In the genomic region with DNA sequence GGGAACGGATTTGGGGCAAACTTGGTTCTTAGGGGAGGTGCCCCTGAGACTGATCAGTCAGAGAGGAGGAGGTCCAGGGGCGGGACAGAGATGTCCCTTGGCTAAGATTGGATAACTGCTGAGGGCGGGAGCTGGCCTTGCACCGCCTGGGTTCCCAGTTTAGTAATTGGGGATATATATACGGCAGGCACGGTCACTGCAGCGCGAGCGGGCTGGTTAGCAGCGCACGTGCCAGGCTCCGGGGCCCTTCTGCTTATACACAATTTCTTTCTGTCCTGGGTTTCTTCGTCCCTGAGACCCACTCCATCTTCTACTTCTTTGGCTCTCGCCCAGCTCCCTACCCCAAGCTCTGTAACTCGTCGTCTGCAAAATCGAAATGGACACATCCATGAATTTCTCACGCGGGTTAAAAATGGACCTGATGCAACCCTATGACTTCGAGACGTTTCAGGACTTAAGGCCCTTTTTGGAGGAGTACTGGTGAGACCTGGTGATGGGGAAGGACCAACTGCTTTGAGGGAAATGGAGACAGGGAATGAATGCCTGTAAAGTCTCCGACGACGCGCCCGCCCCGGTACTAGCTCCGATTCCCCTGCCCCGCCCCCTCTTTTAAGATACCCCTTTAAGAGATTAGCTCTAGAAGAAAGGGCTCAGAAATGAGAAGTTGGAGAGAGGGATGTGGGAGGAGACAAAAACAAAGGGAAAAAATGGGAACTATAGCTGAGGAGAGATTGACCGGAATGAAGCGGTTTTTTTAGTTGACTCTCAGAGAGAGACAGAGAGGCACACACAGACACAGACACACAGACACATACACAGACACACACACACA, we compare ENCODE assay signal across 8 mouse cellular contexts. TPM values are rescaled to one million over a fixed set of nuclear protein-coding genes. Genes with fewer than 3 reads are reported as not detected.
DNase-seq lines count a peak whose midpoint lies in the region; ATAC-seq and TF ChIP-seq lines count a peak whose summit lies in the region.

A gene (plus strand): TSS at position 204 of the 832 bp plus-strand sequence.

- H3K4me1 ChIP-seq in forebrain, postnatal 0 days (ENCODE audit: insufficient read depth) = no peaks in the 10 kb centered on the region
- H3K4me1 ChIP-seq in hindbrain, embryonic 16.5 days (ENCODE audit: control insufficient read depth, insufficient read depth, low read depth, low read length) = peaks cover 21% of the 10 kb centered on the region
- H3K4me1 ChIP-seq in liver, embryonic 16.5 days (ENCODE audit: control insufficient read depth, low read depth, low read length) = peaks cover 19% of the 10 kb centered on the region
- peaks cover 20% of the 10 kb centered on the region for H3K4me1 ChIP-seq in thymus, adult 2 months (replicated peaks; ENCODE audit: control insufficient read depth, insufficient read depth, low read length)

- H3K36me3 ChIP-seq in forebrain, postnatal 0 days (ENCODE audit: insufficient read depth) = no peaks in the 10 kb centered on the region
- H3K36me3 ChIP-seq in hindbrain, embryonic 16.5 days (ENCODE audit: control insufficient read depth, insufficient read depth, low read length) = no peaks in the 10 kb centered on the region
- no peaks in the 10 kb centered on the region for H3K36me3 ChIP-seq in liver, embryonic 16.5 days (ENCODE audit: control insufficient read depth, insufficient read depth)
- no peaks in the 10 kb centered on the region for H3K36me3 ChIP-seq in thymus, adult 2 months (ENCODE audit: control insufficient read depth, insufficient read depth, low read length)

- H3K27ac ChIP-seq in forebrain, postnatal 0 days (ENCODE audit: low read depth, low read length) = no peak within 1 kb of the TSS
- H3K27ac ChIP-seq in hindbrain, embryonic 16.5 days (ENCODE audit: low read depth, low read length) = no peak within 1 kb of the TSS
- H3K27ac ChIP-seq in liver, embryonic 16.5 days (ENCODE audit: low read length) = no peak within 1 kb of the TSS
- no peak within 1 kb of the TSS for H3K27ac ChIP-seq in thymus, adult 2 months (ENCODE audit: control insufficient read depth, insufficient read depth, low read length)

- H3K4me2 ChIP-seq in forebrain, postnatal 0 days (ENCODE audit: low read depth) = peak within 1 kb of the TSS; percentile 38
- peak within 1 kb of the TSS; percentile 50 for H3K4me2 ChIP-seq in hindbrain, embryonic 16.5 days (ENCODE audit: low read length)
- H3K4me2 ChIP-seq in liver, embryonic 16.5 days (ENCODE audit: low read depth, low read length) = peak within 1 kb of the TSS; percentile 53

- H3K9me3 ChIP-seq in forebrain, postnatal 0 days (ENCODE audit: low read length) = no peaks in the 10 kb centered on the region
- H3K9me3 ChIP-seq in hindbrain, embryonic 16.5 days (ENCODE audit: control insufficient read depth, low read length) = no peaks in the 10 kb centered on the region
- no peaks in the 10 kb centered on the region for H3K9me3 ChIP-seq in liver, embryonic 16.5 days (replicated peaks; ENCODE audit: control insufficient read depth, low read length)

- peak within 1 kb of the TSS; percentile 31; the same call in 1 of the 2 replicates for H3K9ac ChIP-seq in forebrain, postnatal 0 days
- 0 out of 2 replicates have a peak within 1 kb of the TSS, but pooled peaks have one; percentile 13 for H3K9ac ChIP-seq in hindbrain, embryonic 16.5 days (ENCODE audit: low read depth, low read length)
- H3K9ac ChIP-seq in liver, embryonic 16.5 days (ENCODE audit: low read depth, low read length) = no peak within 1 kb of the TSS

- DNase-seq in urinary bladder, postnatal 14 days (ENCODE audit: low spot score) = peak; percentile 55
- no peak for DNase-seq in urinary bladder, adult 2 months (ENCODE audit: low spot score)
- no peak for DNase-seq in forebrain, postnatal 0 days
- DNase-seq in retina, postnatal 1 day = peak; percentile 65
- no peak for DNase-seq in thymus, adult 2 months
- no peak for DNase-seq in thymus, postnatal 14 days

- TF ChIP-seq POLR2A in thymus, adult 2 months (IDR thresholded peaks at IDR 0.05; ENCODE audit: control insufficient read depth, extremely low read depth, insufficient read depth, low read length, poor library complexity) = no peak

- peaks cover 47% of the 10 kb centered on the region for H3K27me3 ChIP-seq in forebrain, postnatal 0 days (ENCODE audit: insufficient read depth, low read length)
- peaks cover 41% of the 10 kb centered on the region for H3K27me3 ChIP-seq in hindbrain, embryonic 16.5 days (replicated peaks; ENCODE audit: control insufficient read depth, insufficient read depth, low read length)
- peaks cover 70% of the 10 kb centered on the region for H3K27me3 ChIP-seq in liver, embryonic 16.5 days (ENCODE audit: control insufficient read depth, insufficient read depth, low read depth, low read length)
- H3K27me3 ChIP-seq in thymus, adult 2 months (ENCODE audit: control insufficient read depth, insufficient read depth, low read length) = peaks cover 9% of the 10 kb centered on the region; the same call in 1 of the 2 replicates

- TF ChIP-seq CTCF in forebrain, postnatal 0 days (IDR thresholded peaks at IDR 0.05; ENCODE audit: low read depth) = no peak
- TF ChIP-seq CTCF in thymus, adult 2 months (IDR thresholded peaks at IDR 0.05; ENCODE audit: borderline replicate concordance, control insufficient read depth, extremely low read depth, insufficient read depth, low read length, poor library complexity) = no peak

- WGBS in forebrain, postnatal 0 days = under 1% methylated on average over 31 of the region's 31 CpGs
- 2% methylated on average over 31 of the region's 31 CpGs for WGBS in hindbrain, embryonic 16.5 days
- WGBS in liver, embryonic 16.5 days (ENCODE audit: insufficient replicate concordance) = 2% methylated on average over 31 of the region's 31 CpGs
- 2% methylated on average over 31 of the region's 31 CpGs for WGBS in thymus, adult 2 months

- no peak for ATAC-seq in forebrain, postnatal 0 days
- ATAC-seq in hindbrain, embryonic 16.5 days = no peak
- peak; percentile 52; the same call in 1 of the 2 replicates for ATAC-seq in liver, embryonic 16.5 days (ENCODE audit: low read depth)

- peak within 1 kb of the TSS; percentile 17; the same call in 1 of the 2 replicates for H3K4me3 ChIP-seq in forebrain, postnatal 0 days (ENCODE audit: low read depth, low read length)
- H3K4me3 ChIP-seq in hindbrain, embryonic 16.5 days (ENCODE audit: low read length) = peak within 1 kb of the TSS; percentile 23
- peak within 1 kb of the TSS; percentile 37 for H3K4me3 ChIP-seq in liver, embryonic 16.5 days (ENCODE audit: low read depth, low read length)
- no peak within 1 kb of the TSS for H3K4me3 ChIP-seq in thymus, adult 2 months (ENCODE audit: control insufficient read depth, insufficient read depth, low read length)

RNA-seq across cellular contexts. Expression of the gene that starts here (rescaled TPM):
- polyA plus RNA-seq in urinary bladder, adult 2 months (2012; rRNA removed) = not detected in 2 replicates
- total RNA-seq in forebrain, postnatal 0 days (2014; rRNA removed) = not detected in 2 replicates
- 0.11 TPM in 1 of 2 replicates, not detected in the other for polyA plus RNA-seq in forebrain, postnatal 0 days (2015; fragmentation: Nextera tagmentation; extraction: Ambion mirVana)
- polyA plus RNA-seq in hindbrain, embryonic 16.5 days (2015; fragmentation: Nextera tagmentation; extraction: Ambion mirVana) = not detected in 2 replicates
- 0.06 and 0.19 TPM in 2 replicates for polyA plus RNA-seq in liver, embryonic 16.5 days (2015; fragmentation: Nextera tagmentation; extraction: Ambion mirVana)
- polyA plus RNA-seq in thymus, adult 2 months (2012; rRNA removed) = 0.31 and 1.7 TPM in 2 replicates

Comparison
In these comparisons a context has a peak if more than half of its experiments do, and no peak if none do; other contexts are left out.
1. DNase-seq: peak in urinary bladder, postnatal 14 days (single experiment) and retina, postnatal 1 day (single experiment); none in urinary bladder, adult 2 months (single experiment), forebrain, postnatal 0 days (single experiment), thymus, adult 2 months (single experiment) and thymus, postnatal 14 days (single experiment).
2. Peak in ATAC-seq, H3K4me3 ChIP-seq and H3K4me2 ChIP-seq in liver, embryonic 16.5 days; RNA of the gene not detected or under 1 TPM.
3. Peak in every context shown above with its lines, with median percentiles within 50 percentile points of each other: H3K4me2 ChIP-seq.